15 mouse cellular contexts compared by ENCODE assay signal in genomic region chr12:73041256-73041630, GRCm38 (mm10). TPM values are rescaled to one million over a fixed set of nuclear protein-coding genes. Genes with fewer than 3 reads are reported as not detected.
DNase-seq lines count a peak whose midpoint lies in the region; ATAC-seq and TF ChIP-seq lines count a peak whose summit lies in the region.
"Had no signal": no experiment of that assay in that cellular context is flagged by ENCODE, and none has a peak within 500 bp of the region (broad histone marks: within the 10 kb centered on the region; RNA-seq: fewer than 3 reads in every experiment).

No protein-coding gene starts in this region.

- DNase-seq in kidney, adult 18-20 months, result peak; percentile 21
- DNase-seq in kidney, adult 2 months, result no peak
- DNase-seq in cerebellum, postnatal 36 days, result no peak
- DNase-seq: adrenal gland, adult 2 months; cerebellum, adult 9-11 months; kidney, adult 9 months; lung, postnatal 36 days; right cerebral cortex, postnatal 25 days had no signal

- WGBS in forebrain, embryonic 12.5 days, result 0% methylated on average over 10 of the region's 10 CpGs
- WGBS in forebrain, embryonic 13.5 days, result under 1% methylated on average over 10 of the region's 10 CpGs
- 8% methylated on average over 10 of the region's 10 CpGs for WGBS in kidney, adult 2 months
- WGBS in embryonic facial prominence, embryonic 12.5 days, result 3% methylated on average over 10 of the region's 10 CpGs
- 1% methylated on average over 10 of the region's 10 CpGs for WGBS in limb, embryonic 13.5 days

- H3K9ac ChIP-seq in forebrain, embryonic 12.5 days, result no peak overlapping the region
- H3K9ac ChIP-seq in forebrain, embryonic 13.5 days, result no peak overlapping the region
- peak overlapping the region; percentile 75 for H3K9ac ChIP-seq in embryonic facial prominence, embryonic 12.5 days
- peak overlapping the region; percentile 70 for H3K9ac ChIP-seq in limb, embryonic 13.5 days
- H3K9ac ChIP-seq: midbrain, embryonic 15.5 days had no signal

- H3K9me3 ChIP-seq in forebrain, embryonic 12.5 days, result no peaks in the 10 kb centered on the region
- no peaks in the 10 kb centered on the region for H3K9me3 ChIP-seq in forebrain, embryonic 13.5 days (replicated peaks)
- H3K9me3 ChIP-seq in embryonic facial prominence, embryonic 12.5 days, result no peaks in the 10 kb centered on the region
- no peaks in the 10 kb centered on the region for H3K9me3 ChIP-seq in limb, embryonic 13.5 days
- H3K9me3 ChIP-seq: midbrain, embryonic 15.5 days had no signal

- peaks cover 84% of the 10 kb centered on the region for H3K27me3 ChIP-seq in forebrain, embryonic 12.5 days
- peaks cover 94% of the 10 kb centered on the region for H3K27me3 ChIP-seq in forebrain, embryonic 13.5 days
- H3K27me3 ChIP-seq in kidney, adult 2 months (replicated peaks; ENCODE audit: control insufficient read depth, insufficient read depth, low read length), result peaks cover 34% of the 10 kb centered on the region
- peaks cover 11% of the 10 kb centered on the region; the same call in 1 of the 2 replicates for H3K27me3 ChIP-seq in embryonic facial prominence, embryonic 12.5 days
- H3K27me3 ChIP-seq in limb, embryonic 13.5 days, result peaks cover 62% of the 10 kb centered on the region

- H3K27ac ChIP-seq in forebrain, embryonic 12.5 days, result no peak overlapping the region
- no peak overlapping the region for H3K27ac ChIP-seq in forebrain, embryonic 13.5 days
- no peak overlapping the region for H3K27ac ChIP-seq in kidney, adult 2 months (ENCODE audit: insufficient read depth, low read depth, low read length)
- H3K27ac ChIP-seq in embryonic facial prominence, embryonic 12.5 days, result peak overlapping the region; percentile 87
- H3K27ac ChIP-seq in limb, embryonic 13.5 days, result peak overlapping the region; percentile 45; the same call in 1 of the 2 replicates
- H3K27ac ChIP-seq: midbrain, embryonic 15.5 days had no signal

- no peak for TF ChIP-seq POLR2A in kidney, adult 2 months (IDR thresholded peaks at IDR 0.05; ENCODE audit: low read depth, low read length)

- 0 out of 2 replicates have a peak overlapping the region, but pooled peaks have one; percentile 7 for H3K4me3 ChIP-seq in forebrain, embryonic 12.5 days (replicated peaks)
- no peak overlapping the region for H3K4me3 ChIP-seq in forebrain, embryonic 13.5 days
- H3K4me3 ChIP-seq in kidney, adult 2 months (ENCODE audit: insufficient read depth, low read depth, low read length), result no peak overlapping the region
- peak overlapping the region; percentile 44 for H3K4me3 ChIP-seq in embryonic facial prominence, embryonic 12.5 days
- H3K4me3 ChIP-seq in limb, embryonic 13.5 days, result peak overlapping the region; percentile 77
- H3K4me3 ChIP-seq: midbrain, embryonic 15.5 days had no signal

- no peaks in the 10 kb centered on the region for H3K36me3 ChIP-seq in forebrain, embryonic 12.5 days (replicated peaks)
- no peaks in the 10 kb centered on the region for H3K36me3 ChIP-seq in forebrain, embryonic 13.5 days (ENCODE audit: poor library complexity, severe bottlenecking)
- no peaks in the 10 kb centered on the region for H3K36me3 ChIP-seq in kidney, adult 2 months (ENCODE audit: control insufficient read depth, insufficient read depth, low read length)
- peaks cover 12% of the 10 kb centered on the region for H3K36me3 ChIP-seq in embryonic facial prominence, embryonic 12.5 days
- H3K36me3 ChIP-seq in limb, embryonic 13.5 days, result 0 out of 2 replicates have a peak, but pooled peaks cover 4% of the 10 kb centered on the region
- H3K36me3 ChIP-seq: midbrain, embryonic 15.5 days had no signal

- ATAC-seq in forebrain, embryonic 12.5 days (ENCODE audit: low FRiP score), result no peak
- no peak for ATAC-seq in forebrain, embryonic 13.5 days
- no peak for ATAC-seq in embryonic facial prominence, embryonic 12.5 days (ENCODE audit: insufficient number of reproducible peaks, insufficient read depth, low FRiP score, low TSS enrichment)
- no peak for ATAC-seq in limb, embryonic 13.5 days (ENCODE audit: low FRiP score, low read depth)
- no peak for ATAC-seq in inflammation-experienced regulatory T-cells, adult 6 months
- ATAC-seq: midbrain, embryonic 15.5 days had no signal

- 0 out of 2 replicates have a peak overlapping the region, but pooled peaks have one; percentile 22 for H3K4me2 ChIP-seq in forebrain, embryonic 12.5 days
- no peak overlapping the region for H3K4me2 ChIP-seq in forebrain, embryonic 13.5 days
- H3K4me2 ChIP-seq in embryonic facial prominence, embryonic 12.5 days (replicated peaks), result peak overlapping the region; percentile 67
- H3K4me2 ChIP-seq in limb, embryonic 13.5 days (replicated peaks), result peak overlapping the region; percentile 62
- H3K4me2 ChIP-seq: midbrain, embryonic 15.5 days had no signal

- H3K4me1 ChIP-seq in forebrain, embryonic 12.5 days, result peaks cover 25% of the 10 kb centered on the region
- H3K4me1 ChIP-seq in forebrain, embryonic 13.5 days, result peaks cover 20% of the 10 kb centered on the region
- no peaks in the 10 kb centered on the region for H3K4me1 ChIP-seq in kidney, adult 2 months (ENCODE audit: control insufficient read depth, insufficient read depth, low read length)
- H3K4me1 ChIP-seq in embryonic facial prominence, embryonic 12.5 days, result peaks cover 30% of the 10 kb centered on the region; the same call in 1 of the 2 replicates
- H3K4me1 ChIP-seq in limb, embryonic 13.5 days, result peaks cover 38% of the 10 kb centered on the region

- no peak for TF ChIP-seq CTCF in kidney, adult 2 months (conservative IDR thresholded peaks at IDR 0.05; ENCODE audit: insufficient read depth, insufficient read length, low read depth, low read length)

RNA-seq across cellular contexts. Expression of gene Six1, which starts 12.4 kb away (rescaled TPM):
- 8.5 and 11.0 TPM in 2 replicates for polyA plus RNA-seq in forebrain, embryonic 12.5 days (2016; fragmentation: Nextera tagmentation; extraction: Ambion mirVana)
- 0.22 and 0.42 TPM in 2 replicates for polyA plus RNA-seq in forebrain, embryonic 13.5 days (2015; fragmentation: Nextera tagmentation; extraction: Ambion mirVana)
- 0.35 and 0.53 TPM in 2 replicates for polyA plus RNA-seq in kidney, adult 2 months (2012; rRNA removed)
- polyA plus RNA-seq in embryonic facial prominence, embryonic 12.5 days (2016; fragmentation: Nextera tagmentation; extraction: Ambion mirVana), result 73.0 and 75.3 TPM in 2 replicates
- polyA plus RNA-seq in limb, embryonic 13.5 days (2015; fragmentation: Nextera tagmentation; extraction: Ambion mirVana), result 47.0 and 50.0 TPM in 2 replicates
- not detected for polyA plus RNA-seq in inflammation-experienced regulatory T-cells, adult 6 months (2017; shearing (Covaris generic))
- polyA plus RNA-seq: large intestine, adult 2 months had no signal

Comparison
In these comparisons a context has a peak if more than half of its experiments do, and no peak if none do; other contexts are left out.
1. H3K4me3 ChIP-seq: peak in forebrain, embryonic 12.5 days (single experiment), embryonic facial prominence, embryonic 12.5 days (single experiment) and limb, embryonic 13.5 days (single experiment); none in forebrain, embryonic 13.5 days (single experiment) and kidney, adult 2 months (single experiment).
2. H3K27ac ChIP-seq: peak in embryonic facial prominence, embryonic 12.5 days (single experiment) and limb, embryonic 13.5 days (single experiment); none in forebrain, embryonic 12.5 days (single experiment), forebrain, embryonic 13.5 days (single experiment) and kidney, adult 2 months (single experiment).
3. H3K9ac ChIP-seq: peak in embryonic facial prominence, embryonic 12.5 days (single experiment) and limb, embryonic 13.5 days (single experiment); none in forebrain, embryonic 12.5 days (single experiment) and forebrain, embryonic 13.5 days (single experiment).